Comparison of ENCODE assay signal across 8 mouse cellular contexts in genomic region chr11:107468252-107469030, GRCm38 (mm10). TPM values are rescaled to one million over a fixed set of nuclear protein-coding genes. Genes with fewer than 3 reads are reported as not detected.
DNase-seq lines count a peak whose midpoint lies in the region; ATAC-seq and TF ChIP-seq lines count a peak whose summit lies in the region.

No protein-coding gene starts in this region.

- 18% methylated on average over 16 of the region's 16 CpGs for WGBS in kidney, embryonic 15.5 days
- 18% methylated on average over 16 of the region's 16 CpGs for WGBS in forebrain, embryonic 13.5 days
- 20% methylated on average over 16 of the region's 16 CpGs for WGBS in neural tube, embryonic 15.5 days

- H3K4me2 ChIP-seq in kidney, embryonic 15.5 days = peak overlapping the region; percentile 90
- peak overlapping the region; percentile 74 for H3K4me2 ChIP-seq in forebrain, embryonic 13.5 days
- peak overlapping the region; percentile 81 for H3K4me2 ChIP-seq in neural tube, embryonic 15.5 days

- no peak for TF ChIP-seq CTCF in bone marrow macrophage, adult 2 months (IDR thresholded peaks at IDR 0.05; ENCODE audit: low read depth, low read length)

- H3K4me3 ChIP-seq in kidney, embryonic 15.5 days (replicated peaks) = peak overlapping the region; percentile 85
- peak overlapping the region; percentile 91 for H3K4me3 ChIP-seq in bone marrow macrophage, adult 2 months (ENCODE audit: insufficient read depth, low read length)
- H3K4me3 ChIP-seq in forebrain, embryonic 13.5 days = peak overlapping the region; percentile 88
- H3K4me3 ChIP-seq in neural tube, embryonic 15.5 days (replicated peaks) = peak overlapping the region; percentile 89

- H3K4me1 ChIP-seq in kidney, embryonic 15.5 days = peaks cover 45% of the 10 kb centered on the region
- peaks cover 22% of the 10 kb centered on the region for H3K4me1 ChIP-seq in bone marrow macrophage, adult 2 months (ENCODE audit: control insufficient read depth, insufficient read depth, low read length)
- peaks cover 38% of the 10 kb centered on the region for H3K4me1 ChIP-seq in forebrain, embryonic 13.5 days
- peaks cover 38% of the 10 kb centered on the region for H3K4me1 ChIP-seq in neural tube, embryonic 15.5 days

- H3K9me3 ChIP-seq in kidney, embryonic 15.5 days (replicated peaks) = no peaks in the 10 kb centered on the region
- H3K9me3 ChIP-seq in forebrain, embryonic 13.5 days (replicated peaks) = no peaks in the 10 kb centered on the region
- no peaks in the 10 kb centered on the region for H3K9me3 ChIP-seq in neural tube, embryonic 15.5 days (replicated peaks)

- no peak for TF ChIP-seq POLR2A in bone marrow macrophage, adult 2 months (IDR thresholded peaks at IDR 0.05; ENCODE audit: borderline replicate concordance, low read depth, low read length)

- H3K27me3 ChIP-seq in kidney, embryonic 15.5 days = no peaks in the 10 kb centered on the region
- no peaks in the 10 kb centered on the region for H3K27me3 ChIP-seq in forebrain, embryonic 13.5 days
- H3K27me3 ChIP-seq in neural tube, embryonic 15.5 days (replicated peaks) = no peaks in the 10 kb centered on the region

- no peak for DNase-seq in kidney, adult 8-10 months
- peak; percentile 87 for DNase-seq in liver
- DNase-seq in adrenal gland, adult 18-20 months (ENCODE audit: low spot score in 2 of 2) = no peak

- peak overlapping the region; percentile 97 for H3K27ac ChIP-seq in kidney, embryonic 15.5 days
- peak overlapping the region; percentile 75 for H3K27ac ChIP-seq in bone marrow macrophage, adult 2 months (ENCODE audit: insufficient read depth, low read depth, low read length)
- H3K27ac ChIP-seq in forebrain, embryonic 13.5 days = peak overlapping the region; percentile 91
- peak overlapping the region; percentile 94 for H3K27ac ChIP-seq in neural tube, embryonic 15.5 days (replicated peaks)

- ATAC-seq in kidney, embryonic 15.5 days (replicated peaks; ENCODE audit: low FRiP score) = no peak
- ATAC-seq in forebrain, embryonic 13.5 days = 0 out of 2 replicates have a peak, but pooled peaks have one; percentile 0
- ATAC-seq in neural tube, embryonic 15.5 days (ENCODE audit: low FRiP score) = no peak
- ATAC-seq in activated CD4-positive, CD25-positive, alpha-beta regulatory T cell, adult 4 months = no peak

- H3K36me3 ChIP-seq in kidney, embryonic 15.5 days = no peaks in the 10 kb centered on the region
- 0 out of 2 replicates have a peak, but pooled peaks cover 4% of the 10 kb centered on the region for H3K36me3 ChIP-seq in forebrain, embryonic 13.5 days (ENCODE audit: poor library complexity, severe bottlenecking)
- no peaks in the 10 kb centered on the region for H3K36me3 ChIP-seq in neural tube, embryonic 15.5 days

- H3K9ac ChIP-seq in kidney, embryonic 15.5 days = peak overlapping the region; percentile 90
- H3K9ac ChIP-seq in forebrain, embryonic 13.5 days = peak overlapping the region; percentile 92
- H3K9ac ChIP-seq in neural tube, embryonic 15.5 days (replicated peaks) = peak overlapping the region; percentile 90

RNA-seq across cellular contexts. Expression of gene Pitpnc1, which starts 2.1 kb away (rescaled TPM):
- polyA plus RNA-seq in kidney, embryonic 15.5 days (2015; fragmentation: Nextera tagmentation; extraction: Ambion mirVana) = 21.3 and 21.5 TPM in 2 replicates
- 13.2 and 14.6 TPM in 2 replicates for polyA plus RNA-seq in bone marrow macrophage, adult 2 months (2012; ENCODE audit: insufficient read depth, insufficient read length, missing spikeins)
- polyA plus RNA-seq in forebrain, embryonic 13.5 days (2015; fragmentation: Nextera tagmentation; extraction: Ambion mirVana) = 35.6 and 36.1 TPM in 2 replicates
- polyA plus RNA-seq in neural tube, embryonic 15.5 days (2015; fragmentation: Nextera tagmentation; extraction: Ambion mirVana) = 42.0 and 45.0 TPM in 2 replicates
- 100 to 1,000 TPM; 101 to 116 TPM for polyA plus RNA-seq in activated CD4-positive, CD25-positive, alpha-beta regulatory T cell, adult 4 months (2017; shearing (Covaris generic))
- total RNA-seq in adrenal gland, adult 18-20 months (2021) = 10 to 100 TPM; 13.3 to 16.1 TPM

RNA-seq across cellular contexts. Expression of gene Psmd12, which starts 10.8 kb away (rescaled TPM):
- 178 and 184 TPM in 2 replicates for polyA plus RNA-seq in kidney, embryonic 15.5 days (2015; fragmentation: Nextera tagmentation; extraction: Ambion mirVana)
- polyA plus RNA-seq in bone marrow macrophage, adult 2 months (2012; ENCODE audit: insufficient read depth, insufficient read length, missing spikeins) = 60.8 and 65.4 TPM in 2 replicates
- 171 and 174 TPM in 2 replicates for polyA plus RNA-seq in forebrain, embryonic 13.5 days (2015; fragmentation: Nextera tagmentation; extraction: Ambion mirVana)
- polyA plus RNA-seq in neural tube, embryonic 15.5 days (2015; fragmentation: Nextera tagmentation; extraction: Ambion mirVana) = 151 and 162 TPM in 2 replicates
- polyA plus RNA-seq in activated CD4-positive, CD25-positive, alpha-beta regulatory T cell, adult 4 months (2017; shearing (Covaris generic)) = 100 to 1,000 TPM; 121 to 141 TPM
- total RNA-seq in adrenal gland, adult 18-20 months (2021) = 10 to 100 TPM; 95.1 to 95.5 TPM
